Mouse (Mus musculus): ENCODE results near the gene Bbs10. TPM values are rescaled to one million over a fixed set of nuclear protein-coding genes. Genes with fewer than 3 reads are reported as not detected.

The Bbs10 gene
- 1 to 10 TPM; 1.7 to 2.0 TPM for total RNA-seq (2021)
- long read RNA-seq, experiment 1 = 0 reads
- long read RNA-seq, experiment 2, partial matches to known transcripts = 0 of 1 reads
- long read RNA-seq, experiment 2, other reads (novel, unspliced or antisense) = 0 of 1 reads

- intact Hi-C loops (cut with DNase I; ENCODE audit: low total_unique reads) = loop anchor here (10.0 kb wide), 1 partner anchor 176 kb away; the partner anchor contains the start of gene Nap1l1
- peak; percentile 98 for DNase-seq
Measured at GRCm38 (mm10) chr10:111298140-111299098, at the start of gene Bbs10. Gene Bbs10, plus strand, starts transcription at chr10:111298679.

- intact Hi-C loops (cut with DNase I; ENCODE audit: low total_unique reads) = no loop called here
- DNase-seq = no peak
Measured at GRCm38 (mm10) chr10:111250192-111250591, 48.3 kb upstream of the Bbs10 start.

GRCm38 (mm10) chr10:111251666-111252065 lies 46.8 kb upstream of the Bbs10 start:
- intact Hi-C loops (cut with DNase I; ENCODE audit: low total_unique reads) = no loop called here
- DNase-seq = no peak

- DNase-seq = no peak
- intact Hi-C loops (cut with DNase I; ENCODE audit: low total_unique reads) = no loop called here
Measured at GRCm38 (mm10) chr10:111255228-111255627, 43.3 kb upstream of the Bbs10 start.

- DNase-seq = no peak
- intact Hi-C loops (cut with DNase I; ENCODE audit: low total_unique reads) = no loop called here
Measured at GRCm38 (mm10) chr10:111256156-111256555, 42.3 kb upstream of the Bbs10 start.

- intact Hi-C loops (cut with DNase I; ENCODE audit: low total_unique reads) = no loop called here
Measured at GRCm38 (mm10) chr10:111257358-111257757, 41.1 kb upstream of the Bbs10 start.

GRCm38 (mm10) chr10:111258256-111258655 lies 40.2 kb upstream of the Bbs10 start:
- intact Hi-C loops (cut with DNase I; ENCODE audit: low total_unique reads) = no loop called here
- no peak for DNase-seq

More at GRCm38 (mm10) chr10:111257358-111257757, 41.1 kb upstream of the Bbs10 start:
- no peak for DNase-seq

GRCm38 (mm10) chr10:111271687-111272086 lies 26.8 kb upstream of the Bbs10 start:
- intact Hi-C loops (cut with DNase I; ENCODE audit: low total_unique reads) = no loop called here
- DNase-seq = no peak

GRCm38 (mm10) chr10:111272905-111273304 lies 25.6 kb upstream of the Bbs10 start:
- no peak for DNase-seq
- intact Hi-C loops (cut with DNase I; ENCODE audit: low total_unique reads) = no loop called here

GRCm38 (mm10) chr10:111273463-111274088 lies 24.9 kb upstream of the Bbs10 start:
- intact Hi-C loops (cut with DNase I; ENCODE audit: low total_unique reads) = no loop called here
- no peak for DNase-seq

- no peak for DNase-seq
- intact Hi-C loops (cut with DNase I; ENCODE audit: low total_unique reads) = no loop called here
Measured at GRCm38 (mm10) chr10:111275822-111276221, 22.7 kb upstream of the Bbs10 start.

GRCm38 (mm10) chr10:111297631-111298030 lies 848 bp upstream of the Bbs10 start:
- intact Hi-C loops (cut with DNase I; ENCODE audit: low total_unique reads) = loop anchor here (10.0 kb wide), 1 partner anchor 177 kb away; the partner anchor contains the start of gene Nap1l1

GRCm38 (mm10) chr10:111299591-111299990 lies 1.1 kb downstream of the Bbs10 start:
- intact Hi-C loops (cut with DNase I; ENCODE audit: low total_unique reads) = loop anchor here (10.0 kb wide), 1 partner anchor 175 kb away; the partner anchor contains the start of gene Nap1l1
- no peak for DNase-seq

More at GRCm38 (mm10) chr10:111297631-111298030, 848 bp upstream of the Bbs10 start:
- no peak for DNase-seq

- no peak for DNase-seq
- intact Hi-C loops (cut with DNase I; ENCODE audit: low total_unique reads) = no loop called here
Measured at GRCm38 (mm10) chr10:111301041-111301440, 2.6 kb downstream of the Bbs10 start.

GRCm38 (mm10) chr10:111302486-111302885 lies 4.0 kb downstream of the Bbs10 start:
- intact Hi-C loops (cut with DNase I; ENCODE audit: low total_unique reads) = no loop called here
- DNase-seq = no peak

GRCm38 (mm10) chr10:111308850-111309501 lies 10.5 kb downstream of the Bbs10 start:
- DNase-seq = no peak
- intact Hi-C loops (cut with DNase I; ENCODE audit: low total_unique reads) = no loop called here

- intact Hi-C loops (cut with DNase I; ENCODE audit: low total_unique reads) = no loop called here
- no peak for DNase-seq
Measured at GRCm38 (mm10) chr10:111313282-111313681, 14.8 kb downstream of the Bbs10 start.

- DNase-seq = no peak
- intact Hi-C loops (cut with DNase I; ENCODE audit: low total_unique reads) = no loop called here
Measured at GRCm38 (mm10) chr10:111314636-111315395, 16.3 kb downstream of the Bbs10 start.

- intact Hi-C loops (cut with DNase I; ENCODE audit: low total_unique reads) = no loop called here
- no peak for DNase-seq
Measured at GRCm38 (mm10) chr10:111315940-111316339, 17.5 kb downstream of the Bbs10 start.
